Mouse (Mus musculus) liver, postnatal 0 days (tissue): ENCODE results near the gene Hist1h3f. TPM values are rescaled to one million over a fixed set of nuclear protein-coding genes. Genes with fewer than 3 reads are reported as not detected.
"Not testable (repeated sequence)": the region's sequence is repeated elsewhere in the genome, so short reads cannot be mapped to it uniquely, and the experiment has no call there.

Experiments used
- ATAC-seq: fragments of 200-750 bp; cut with Nextera tagmentation; 2 replicates; pipeline ENCODE4 v1.8.0; 2017; ENCODE audit warnings: mild to moderate bottlenecking, moderate library complexity
- DNase-seq: peaks from one replicate; pipeline ENCODE4 v3.0.0-alpha.2; 2016
- H3K27ac ChIP-seq: fragments of 300-500 bp; sonication (generic); 2 replicates; pipeline ENCODE4 v1.5.1; 2014; ENCODE audit warnings: antibody characterized with exemption, moderate library complexity, mild to moderate bottlenecking, low read depth
- H3K27me3 ChIP-seq: fragments of 300-500 bp; sonication (generic); 2 replicates; pipeline ENCODE4 v1.6.1; 2014; ENCODE audit warnings: low read length, control low read depth, mixed read lengths; ENCODE audit not compliant: insufficient read depth
- H3K36me3 ChIP-seq: fragments of 300-500 bp; sonication (generic); replicated peaks from 2 replicates; pipeline ENCODE4 v1.6.1; 2014; ENCODE audit warnings: mild to moderate bottlenecking, control low read depth, low read length, moderate library complexity, mixed read lengths; ENCODE audit not compliant: insufficient read depth
- H3K4me1 ChIP-seq: fragments of 300-500 bp; sonication (generic); 2 replicates; pipeline ENCODE4 v1.6.1; 2014; ENCODE audit warnings: antibody characterized with exemption, mild to moderate bottlenecking, control low read depth; ENCODE audit not compliant: insufficient read depth
- H3K4me2 ChIP-seq: fragments of 300-500 bp; sonication (generic); 2 replicates; pipeline ENCODE4 v1.6.1; 2014; ENCODE audit warnings: low read depth, mild to moderate bottlenecking, low read length, moderate library complexity, mixed read lengths
- H3K4me3 ChIP-seq: fragments of 300-500 bp; sonication (generic); 2 replicates; pipeline ENCODE4 v1.5.1; 2014; ENCODE audit warnings: low read depth, low read length
- H3K9ac ChIP-seq: fragments of 300-500 bp; sonication (generic); replicated peaks from 2 replicates; pipeline ENCODE4 v1.6.1; 2014; ENCODE audit warnings: mild to moderate bottlenecking, moderate library complexity
- H3K9me3 ChIP-seq: fragments of 300-500 bp; sonication (generic); 2 replicates; pipeline ENCODE4 v1.6.1; 2016; ENCODE audit warnings: mild to moderate bottlenecking, control low read depth, low read length, mixed read lengths
- CTCF ChIP-seq: sonication (generic); IDR thresholded peaks from 2 replicates; pipeline ENCODE4 v1.5.1; 2016; ENCODE audit warnings: antibody characterized with exemption, low read depth
- EP300 ChIP-seq: IDR thresholded peaks from 2 replicates; pipeline ENCODE4 v1.6.1; 2016; ENCODE audit warnings: antibody characterized with exemption, low read depth, mild to moderate bottlenecking
- WGBS: fragments of 180-500 bp; shearing (Covaris S2); extraction: QIAGEN DNeasy Blood & Tissue Kit; methylation state at CpG from one replicate; pipeline ENCODE4 v1.1.7; 2014; ENCODE audit not compliant: insufficient replicate concordance; 5-methylcytosine and 5-hydroxymethylcytosine counted together
- polyA plus RNA-seq: library from polyadenylated mRNA; unstranded; fragments of >200 nt; fragmentation: Nextera tagmentation; extraction: Ambion mirVana; gene quantifications from 2 replicates; pipeline ENCODE4 v1.2.1, GENCODE M21; 2015

Gene Hist1h3f
- polyA plus RNA-seq, 1 experiment from 2014 or later = 1.5 TPM

GRCm38 (mm10) chr13:23551146-23551834 is 7.4 kb downstream of the Hist1h3f start, which contains the start of gene Hist1h4f:
TSS of gene Hist1h4f (minus strand) at chr13:23551648.
- not testable (repeated sequence) for H3K9me3 ChIP-seq, H3K36me3 ChIP-seq, H3K27me3 ChIP-seq
- H3K4me3 ChIP-seq = peak within 1 kb of the TSS; percentile 48
- TF ChIP-seq EP300 = peak; percentile 95
- peak; percentile 66 for TF ChIP-seq CTCF
- peak; percentile 61 for ATAC-seq
- peak within 1 kb of the TSS; percentile 64 for H3K9ac ChIP-seq
- peak within 1 kb of the TSS; percentile 93 for H3K27ac ChIP-seq
- peak; percentile 93 for DNase-seq
- H3K4me2 ChIP-seq = peak within 1 kb of the TSS; percentile 64
- under 1% methylated on average over 45 of the region's 47 CpGs for WGBS
- H3K4me1 ChIP-seq = peaks cover 13% of the 10 kb centered on the region

DNA sequence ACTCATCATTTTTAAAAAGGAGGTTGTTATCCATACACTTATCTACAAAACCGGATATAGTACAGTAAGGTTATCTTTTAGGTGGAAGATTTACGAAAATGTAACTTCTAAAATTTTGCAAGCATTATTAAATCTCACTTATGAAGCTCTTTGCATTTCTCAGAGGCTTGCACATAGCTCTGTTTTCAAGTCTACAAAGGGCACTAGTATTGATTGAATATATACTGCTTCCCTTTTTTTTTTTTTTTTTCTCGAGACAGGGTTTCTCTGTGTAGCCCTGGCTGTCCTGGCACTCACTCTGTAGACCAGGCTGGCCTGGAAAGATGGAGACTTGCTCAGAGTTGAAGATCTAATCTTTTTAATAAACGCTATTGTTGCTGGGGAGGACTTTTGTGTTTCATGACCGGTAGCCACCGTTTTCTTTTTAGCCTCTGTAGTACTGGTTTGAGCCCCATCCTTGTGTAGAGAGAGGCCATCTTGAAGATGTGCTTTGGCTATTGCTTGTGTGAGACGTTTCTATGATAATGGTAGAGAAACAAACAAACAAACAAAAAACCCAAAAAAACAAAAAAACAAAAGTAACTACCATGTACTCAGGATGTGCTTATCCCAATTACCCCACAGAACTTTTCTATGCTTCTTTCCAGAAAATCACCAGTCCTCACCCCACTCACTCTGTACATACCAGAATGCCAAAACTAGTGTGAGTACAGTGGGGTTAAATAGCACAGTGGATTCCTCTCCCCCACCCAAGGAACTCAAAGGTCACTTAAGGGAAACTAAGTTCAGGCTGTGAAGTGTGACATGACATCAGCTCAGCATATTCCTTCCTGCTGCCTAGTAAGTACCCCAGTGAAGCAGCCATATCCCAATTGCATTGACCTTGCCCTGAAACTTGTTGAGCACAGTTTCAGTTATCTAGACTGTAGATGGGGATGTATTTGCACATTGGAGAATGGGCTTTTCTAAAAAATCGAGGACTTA is 8.4 kb downstream of the Hist1h3f start:
- Histone ChIP-seq H3K36me3 (no peaks in the 10 kb centered on the region), H3K4me2 (peak overlapping the region; percentile 64), H3K9ac (peak overlapping the region; percentile 64), H3K4me1 (peaks cover 15% of the 10 kb centered on the region), H3K27ac (peak overlapping the region; percentile 93), H3K9me3 (no peaks in the 10 kb centered on the region), H3K27me3 (no peaks in the 10 kb centered on the region), H3K4me3 (peak overlapping the region; percentile 48)
- DNase-seq (no peak), ATAC-seq (no peak)
- WGBS = 42% methylated on average over 8 of the region's 8 CpGs
- TF ChIP-seq EP300 (no peak), CTCF (no peak)

GRCm38 (mm10) chr13:23552962-23553361 is 9.1 kb downstream of the Hist1h3f start, which contains the start of gene Hist1h1d:
TSS of gene Hist1h1d (plus strand) at chr13:23553262.
- Histone ChIP-seq H3K4me2 (peak within 1 kb of the TSS; percentile 90), H3K9me3 (no peaks in the 10 kb centered on the region), H3K36me3 (no peaks in the 10 kb centered on the region), H3K27ac (peak within 1 kb of the TSS; percentile 97), H3K4me3 (peak within 1 kb of the TSS; percentile 48; the same call in 1 of the 2 replicates), H3K4me1 (peaks cover 15% of the 10 kb centered on the region), H3K27me3 (no peaks in the 10 kb centered on the region), H3K9ac (peak within 1 kb of the TSS; percentile 64; the same call in 1 of the 2 replicates)
- no peak for TF ChIP-seq CTCF
- no peak for TF ChIP-seq EP300
- ATAC-seq = no peak
- DNase-seq = no peak

DNA sequence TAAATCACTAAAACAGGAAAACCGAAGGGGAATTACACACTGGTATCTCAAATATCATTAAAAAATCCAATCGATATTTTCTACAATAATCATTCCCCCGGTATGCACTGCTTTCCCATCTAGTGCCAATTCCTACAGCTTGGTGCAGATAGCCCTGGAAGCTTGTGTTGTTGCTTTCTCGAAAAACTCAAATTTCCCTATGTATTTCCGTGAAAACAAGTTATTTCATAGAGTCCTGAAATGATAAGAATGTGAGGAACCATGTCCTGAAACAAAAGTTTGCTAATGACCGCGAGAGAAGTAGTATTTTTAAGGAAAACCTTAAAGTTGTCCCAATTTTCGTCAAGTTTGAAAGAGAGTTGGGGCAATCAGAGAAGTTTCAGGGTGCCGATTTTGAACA is 10.5 kb downstream of the Hist1h3f start:
- no peak for TF ChIP-seq CTCF
- no peak for TF ChIP-seq EP300
- Histone ChIP-seq H3K4me3 (peak overlapping the region; percentile 64), H3K4me1 (peaks cover 15% of the 10 kb centered on the region), H3K9ac (peak overlapping the region; percentile 83), H3K9me3 (no peaks in the 10 kb centered on the region), H3K27me3 (no peaks in the 10 kb centered on the region), H3K36me3 (no peaks in the 10 kb centered on the region), H3K4me2 (peak overlapping the region; percentile 90), H3K27ac (peak overlapping the region; percentile 97)
- ATAC-seq = no peak
- 18% methylated on average over 9 of the region's 9 CpGs for WGBS
- no peak for DNase-seq

DNA sequence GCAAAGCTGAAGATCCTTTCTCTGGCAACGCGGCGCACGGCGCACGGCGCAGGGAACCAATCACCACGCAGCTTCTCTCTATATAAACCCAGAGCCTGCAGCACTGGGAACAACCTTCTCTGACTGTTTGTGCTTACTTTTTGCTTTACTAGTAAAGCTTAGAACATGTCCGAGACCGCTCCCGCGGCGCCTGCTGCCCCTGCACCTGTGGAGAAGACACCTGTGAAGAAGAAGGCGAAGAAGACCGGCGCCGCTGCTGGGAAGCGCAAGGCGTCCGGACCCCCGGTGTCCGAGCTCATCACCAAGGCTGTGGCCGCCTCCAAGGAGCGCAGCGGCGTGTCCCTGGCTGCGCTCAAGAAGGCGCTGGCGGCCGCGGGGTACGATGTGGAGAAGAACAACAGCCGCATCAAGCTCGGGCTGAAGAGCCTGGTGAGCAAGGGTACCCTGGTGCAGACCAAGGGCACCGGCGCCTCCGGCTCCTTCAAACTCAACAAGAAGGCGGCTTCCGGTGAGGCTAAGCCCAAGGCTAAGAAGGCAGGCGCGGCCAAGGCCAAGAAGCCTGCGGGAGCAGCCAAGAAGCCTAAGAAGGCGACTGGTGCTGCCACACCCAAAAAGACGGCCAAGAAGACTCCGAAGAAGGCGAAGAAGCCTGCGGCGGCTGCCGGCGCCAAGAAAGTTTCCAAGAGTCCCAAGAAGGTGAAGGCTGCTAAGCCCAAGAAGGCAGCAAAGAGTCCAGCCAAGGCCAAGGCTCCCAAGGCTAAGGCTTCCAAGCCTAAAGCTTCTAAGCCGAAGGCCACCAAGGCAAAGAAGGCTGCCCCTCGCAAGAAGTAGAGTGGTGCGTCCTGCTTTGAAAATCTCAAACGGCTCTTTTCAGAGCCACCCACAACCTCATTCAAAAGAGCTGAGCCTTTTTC is 11.3 kb downstream of the Hist1h3f start:
- Histone ChIP-seq H3K27me3 (no peaks in the 10 kb centered on the region), H3K9me3 (no peaks in the 10 kb centered on the region), H3K4me2 (peak overlapping the region; percentile 90), H3K4me1 (peaks cover 15% of the 10 kb centered on the region), H3K4me3 (peak overlapping the region; percentile 64), H3K36me3 (no peaks in the 10 kb centered on the region), H3K27ac (peak overlapping the region; percentile 97), H3K9ac (peak overlapping the region; percentile 83)
- WGBS = under 1% methylated on average over 54 of the region's 54 CpGs
- TF ChIP-seq CTCF (no peak), EP300 (peak; percentile 88)
- DNase-seq = peak; percentile 89
- ATAC-seq = peak; percentile 77
